Mouse (Mus musculus) CD8-positive naive resting alpha-beta T cell, adult 57 days (primary cell): ENCODE measurements around the gene Chst7. TPM values are rescaled to one million over a fixed set of nuclear protein-coding genes. Genes with fewer than 3 reads are reported as not detected.

ENCODE experiments used
- total RNA-seq: library from RNA; stranded (reverse); gene quantifications from one replicate; pipeline ENCODE4 v1.2.4, GENCODE M21; 2023

Chst7 gene
- total RNA-seq, result not detected

DNA sequence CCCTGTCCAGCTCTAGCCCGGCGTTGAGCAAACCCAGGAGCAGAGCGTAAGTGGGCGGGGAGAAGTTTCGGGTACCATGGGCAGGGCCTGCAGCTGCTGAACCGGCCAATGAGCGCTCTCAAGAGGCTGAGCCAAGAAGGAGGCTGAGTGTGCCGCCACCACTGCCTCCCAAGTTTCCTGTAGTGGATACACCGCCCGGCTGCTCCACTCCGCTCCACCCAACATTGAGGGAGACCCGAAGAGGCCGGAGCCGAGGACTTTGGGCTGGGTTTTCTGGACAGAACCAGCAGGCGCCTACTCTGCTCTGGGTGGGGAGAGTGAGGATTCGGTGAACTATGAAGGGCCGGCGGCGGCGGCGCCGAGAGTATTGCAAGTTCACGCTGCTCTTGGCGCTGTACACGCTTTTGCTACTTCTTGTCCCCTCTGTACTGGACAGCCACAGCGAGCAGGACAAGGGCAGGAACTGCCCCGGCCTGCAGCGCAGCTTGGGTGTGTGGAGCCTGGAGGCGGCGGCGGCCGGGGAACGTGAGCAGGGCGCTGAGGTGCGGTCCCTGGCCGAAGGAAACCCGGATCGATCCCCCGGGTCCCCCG, at the start of gene Chst7:
Gene Chst7, plus strand, starts transcription at position 180 of the 591 bp plus-strand sequence.

Other genes with a start within 250 kb of the Chst7 start
- 13.3 TPM for gene Slc9a7, start 232.2 kb downstream of the Chst7 start, total RNA-seq